Mouse (Mus musculus) frontal cortex, postnatal 14 days (tissue): Measurements from ENCODE around the gene Map4k5.

Experiments
- DNase-seq, 2 experiments: peaks; one replicate each; pipeline ENCODE4 v3.0.0; 2022; ENCODE audit warnings: low spot score in 2 of 2

The Map4k5 gene

DNA sequence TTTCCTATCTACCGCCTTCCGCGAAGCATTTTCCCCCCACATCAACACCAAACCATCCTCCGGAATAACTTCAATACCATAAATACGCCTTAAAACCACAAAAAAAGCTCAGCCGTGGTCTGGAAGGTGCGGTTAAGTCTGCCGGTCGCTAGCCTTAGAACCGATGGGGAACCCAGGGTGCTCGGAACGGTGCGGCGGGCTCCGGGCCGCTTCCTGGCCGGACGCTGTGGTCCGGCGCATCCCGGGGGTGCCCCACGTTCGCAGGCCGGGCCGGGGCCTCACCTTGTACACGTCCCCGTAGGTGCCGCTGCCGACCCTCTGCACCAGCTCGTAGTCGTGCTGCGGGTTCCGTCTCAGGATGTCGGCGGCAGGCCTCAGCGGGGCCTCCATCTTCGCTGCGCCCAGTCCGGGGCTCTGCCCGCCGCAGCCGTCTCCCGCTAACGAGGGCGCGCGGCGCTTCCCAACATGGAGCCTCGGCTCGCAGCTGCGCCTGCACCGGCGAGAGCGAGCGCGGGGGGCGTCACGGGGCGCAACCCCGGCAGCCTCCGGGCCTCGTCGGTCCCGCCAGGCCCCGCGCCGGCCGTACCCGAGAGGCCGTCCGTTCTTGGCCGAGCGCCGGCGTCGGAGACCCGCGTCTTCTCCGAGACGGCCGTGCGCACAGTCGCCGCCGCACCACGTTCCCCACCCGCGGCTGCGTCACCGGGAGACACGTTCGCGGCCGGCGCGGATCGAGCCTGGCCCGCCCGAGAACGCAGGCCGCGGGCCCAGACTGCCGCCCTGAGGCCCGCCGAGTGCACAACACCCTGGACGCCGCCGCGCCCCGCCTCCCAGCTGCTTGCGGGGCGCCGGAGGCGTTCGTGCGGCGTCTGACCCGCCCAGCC, at the start of gene Map4k5, which contains the start of gene Atl1:
Gene Map4k5 (minus strand): TSS at position 830 of the 881 bp plus-strand sequence.
Gene Atl1 (plus strand): TSS at position 244 of the 881 bp plus-strand sequence.
- peak; percentile 78 to 84 for DNase-seq

DNA sequence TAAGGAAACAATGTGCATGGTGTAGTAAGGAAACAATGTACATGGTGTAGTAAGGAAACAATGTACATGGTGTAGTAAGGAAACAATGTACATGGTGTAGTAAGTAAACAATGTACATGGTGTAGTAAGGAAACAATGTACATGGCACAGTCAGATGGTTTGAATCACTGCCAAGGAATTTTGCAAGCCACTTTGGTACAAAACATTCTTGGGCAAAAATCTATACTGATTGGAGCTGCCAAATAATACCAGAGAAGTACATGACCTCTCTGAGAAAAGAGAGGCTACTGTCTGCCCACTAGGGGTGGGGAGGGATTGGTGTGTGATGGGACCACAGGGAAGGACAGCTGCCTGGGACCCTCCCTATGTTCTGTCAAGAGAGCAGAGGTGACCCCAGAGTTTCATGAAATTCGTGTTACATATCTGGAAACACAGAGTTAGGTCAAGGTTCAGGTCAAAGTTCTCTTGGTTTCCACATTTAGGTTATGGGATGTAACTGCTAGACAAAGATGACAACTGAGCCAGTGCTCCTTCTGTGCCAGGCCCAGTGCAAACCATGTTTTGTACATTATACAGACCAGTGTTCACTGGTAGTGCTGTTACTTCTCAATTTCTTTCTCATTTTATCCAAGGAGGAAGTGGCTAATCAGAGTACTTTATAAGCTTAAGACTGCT, 48.8 kb upstream of the Map4k5 start:
- DNase-seq = no peak

DNA sequence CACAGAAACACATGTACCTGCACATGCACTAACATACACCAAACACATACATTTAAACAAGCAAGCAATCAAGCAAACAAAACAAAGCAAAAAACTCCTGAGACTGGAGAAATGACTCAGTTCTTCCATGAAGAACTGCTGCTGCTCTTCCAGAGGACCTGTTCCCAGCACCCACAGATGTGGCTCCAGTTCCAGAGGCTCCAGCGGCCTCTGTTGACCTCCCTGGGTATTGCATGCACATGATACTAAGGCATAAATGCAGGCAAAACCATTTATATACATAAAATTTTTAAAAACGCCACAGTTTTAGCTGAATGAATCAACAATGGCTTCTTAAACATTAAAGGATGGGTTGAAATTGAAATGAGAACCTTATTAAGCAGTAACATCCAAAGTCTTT, 46.3 kb upstream of the Map4k5 start:
- DNase-seq = no peak

DNA sequence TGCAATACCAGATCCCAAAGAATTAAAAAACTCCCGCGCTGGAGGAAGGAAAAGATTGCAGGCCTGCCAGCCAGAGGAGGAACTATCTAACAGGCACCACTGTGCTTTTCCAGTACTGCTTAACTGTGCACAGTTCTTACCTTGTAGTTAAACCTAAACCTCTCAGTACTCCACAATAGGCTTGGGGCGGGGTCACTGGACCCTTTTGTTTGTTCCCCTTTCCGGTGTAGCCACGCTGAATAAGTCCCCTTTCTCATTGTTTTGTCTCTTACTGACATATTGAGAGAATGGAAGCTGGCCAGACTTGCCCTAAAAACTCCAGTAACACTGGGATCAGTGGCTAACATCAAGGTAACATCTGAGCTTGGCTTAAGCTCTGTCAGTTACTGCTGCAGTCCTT, 44.7 kb upstream of the Map4k5 start:
- no peak for DNase-seq

DNA sequence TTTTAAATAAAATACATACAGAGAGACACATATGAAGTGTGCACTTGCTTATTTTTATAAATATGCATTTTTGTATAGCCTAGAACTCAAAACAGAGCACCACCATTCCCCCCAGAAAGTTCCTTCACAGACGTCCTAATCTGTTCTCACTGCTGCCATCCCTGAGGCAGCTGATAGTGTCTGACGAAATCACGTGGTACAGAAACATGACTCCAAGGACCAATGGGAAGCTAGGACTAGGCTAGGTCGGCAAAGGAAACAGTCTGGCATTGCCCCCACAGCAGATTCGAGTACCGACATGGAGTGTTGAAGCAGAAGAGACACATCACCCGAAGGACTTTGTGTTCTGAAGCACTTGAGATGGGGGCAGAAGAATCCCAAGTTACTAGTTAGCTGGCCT, 33.7 kb upstream of the Map4k5 start:
- DNase-seq = no peak

DNA sequence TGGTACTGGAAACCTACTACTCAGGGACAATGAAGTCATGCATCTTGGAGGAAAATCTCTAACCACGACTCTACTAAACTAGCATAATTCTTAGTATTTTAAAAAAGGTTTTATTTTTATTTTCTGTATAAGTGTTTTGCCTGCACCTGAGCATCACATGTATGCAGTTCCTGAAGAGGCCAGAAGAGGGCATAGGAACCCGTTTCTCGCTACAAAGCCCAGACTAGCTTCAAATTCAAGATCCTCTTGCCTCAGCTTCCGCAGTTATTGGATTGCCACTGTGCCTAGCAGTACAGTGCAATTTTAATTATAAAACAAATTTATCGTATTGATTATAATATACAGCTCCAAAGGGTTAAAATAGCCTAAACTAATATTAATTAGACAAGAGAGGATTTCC, 31.0 kb upstream of the Map4k5 start:
- DNase-seq = no peak

DNA sequence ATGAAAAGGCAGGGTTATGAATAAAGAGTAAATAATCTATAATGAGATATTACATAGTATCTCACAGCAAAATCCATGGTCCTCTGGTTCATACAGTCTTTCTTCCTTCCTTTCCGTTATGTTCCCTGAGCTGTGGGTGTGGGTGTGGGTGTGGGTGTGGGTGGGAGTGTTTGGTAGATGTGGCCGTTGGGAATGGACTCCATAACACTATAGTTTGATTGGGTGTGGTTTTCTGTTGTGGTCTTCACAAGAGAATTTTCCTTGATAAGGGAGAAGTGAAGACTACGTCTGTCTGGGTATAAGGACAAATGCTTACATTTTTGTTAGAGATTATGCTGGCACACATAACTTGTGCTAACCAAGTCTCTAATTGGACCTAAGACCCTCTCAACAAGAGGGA, 30.6 kb upstream of the Map4k5 start:
- no peak for DNase-seq

DNA sequence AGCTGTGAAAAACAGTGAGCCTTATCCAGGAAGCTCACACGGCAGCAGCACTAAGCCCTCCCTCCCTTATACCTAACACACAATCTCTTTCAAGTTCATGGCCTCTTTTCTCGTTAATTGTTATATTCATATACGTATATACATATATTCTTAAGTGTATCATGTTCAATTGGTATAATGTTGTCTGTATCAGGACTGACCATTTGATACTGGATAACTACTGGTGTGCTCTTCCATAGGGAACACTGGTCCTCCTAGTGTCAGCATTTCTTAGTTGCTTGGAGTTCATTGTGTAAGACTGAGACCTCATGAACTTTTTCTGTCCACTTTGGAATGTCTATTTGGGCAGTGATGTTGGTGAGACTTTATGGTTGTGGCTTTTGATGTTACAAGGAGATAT, 30.1 kb upstream of the Map4k5 start:
- DNase-seq = no peak

DNA sequence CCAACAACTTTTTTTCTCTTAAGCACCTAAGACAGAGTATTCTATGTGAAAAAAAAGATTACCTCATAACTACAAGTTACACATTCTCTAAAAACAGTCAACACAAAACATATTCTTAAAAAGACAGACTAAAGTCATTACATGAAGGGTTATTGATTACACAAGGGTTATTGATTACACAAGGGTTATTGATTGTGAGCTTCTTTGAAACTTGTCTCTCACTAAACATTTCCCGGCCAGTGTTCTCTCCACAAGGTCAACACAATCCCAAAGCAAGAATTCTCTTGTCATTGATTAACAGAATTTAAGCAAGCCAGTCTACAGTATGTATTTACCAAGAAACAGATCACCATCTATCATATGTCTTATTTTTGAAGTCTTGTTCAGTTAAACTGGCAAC, 29.1 kb upstream of the Map4k5 start:
- DNase-seq = no peak

DNA sequence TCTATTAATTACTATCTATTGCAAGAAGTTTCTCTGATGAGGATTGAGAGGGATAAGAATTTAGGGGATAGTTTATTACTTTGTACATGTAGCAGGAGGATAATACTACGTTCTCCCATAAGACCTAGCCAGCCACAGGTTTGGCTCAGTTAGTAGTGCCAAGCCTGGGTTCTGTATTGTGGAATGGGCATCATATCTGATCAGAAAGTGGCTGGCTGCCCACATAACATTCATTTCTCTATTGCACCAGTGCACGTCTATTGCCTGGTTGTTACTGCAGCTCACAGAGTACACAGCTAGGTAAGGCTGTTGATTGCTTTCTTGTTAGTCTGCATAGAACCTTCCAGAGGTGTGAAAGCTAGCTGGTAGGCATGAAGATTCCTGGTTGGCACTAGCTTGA, 24.9 kb upstream of the Map4k5 start:
- DNase-seq = no peak

DNA sequence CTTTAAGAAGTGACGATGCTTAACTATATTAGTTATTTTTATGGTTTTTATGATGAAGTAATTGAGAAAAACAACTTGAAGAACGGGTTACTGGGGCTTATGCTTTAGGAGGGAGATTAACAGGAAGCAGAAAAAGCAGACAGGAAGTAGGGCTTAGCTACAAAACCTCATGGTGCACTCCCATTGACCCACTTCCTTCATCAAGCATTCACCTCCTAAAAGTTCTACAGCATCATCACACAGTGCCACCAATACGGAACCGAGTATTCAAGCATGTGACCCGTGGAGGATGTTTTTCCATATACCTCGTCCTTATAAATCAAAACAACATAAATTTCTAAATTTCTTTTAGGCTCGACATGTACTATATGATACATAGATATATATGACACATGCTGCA, 19.7 kb upstream of the Map4k5 start:
- DNase-seq = no peak

DNA sequence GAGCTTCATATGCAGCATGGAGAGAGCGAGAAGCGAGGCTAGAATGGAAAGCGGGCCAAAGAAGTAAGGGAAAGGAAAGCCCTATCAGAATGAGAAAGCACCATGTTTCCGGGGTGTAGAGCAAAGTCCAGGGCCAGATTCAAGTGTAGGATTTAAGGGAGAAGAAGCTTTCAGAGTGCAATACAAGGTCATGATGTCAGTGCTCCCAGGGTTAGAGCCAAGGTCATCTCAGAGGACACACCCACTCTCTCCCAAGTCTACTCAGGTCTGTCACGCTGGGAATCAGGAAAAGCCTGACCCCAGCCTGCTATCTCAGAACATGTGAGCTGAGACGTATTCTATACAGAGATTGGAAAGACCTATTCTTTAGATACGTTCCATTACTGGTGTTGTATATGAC, 18.9 kb upstream of the Map4k5 start:
- no peak for DNase-seq

DNA sequence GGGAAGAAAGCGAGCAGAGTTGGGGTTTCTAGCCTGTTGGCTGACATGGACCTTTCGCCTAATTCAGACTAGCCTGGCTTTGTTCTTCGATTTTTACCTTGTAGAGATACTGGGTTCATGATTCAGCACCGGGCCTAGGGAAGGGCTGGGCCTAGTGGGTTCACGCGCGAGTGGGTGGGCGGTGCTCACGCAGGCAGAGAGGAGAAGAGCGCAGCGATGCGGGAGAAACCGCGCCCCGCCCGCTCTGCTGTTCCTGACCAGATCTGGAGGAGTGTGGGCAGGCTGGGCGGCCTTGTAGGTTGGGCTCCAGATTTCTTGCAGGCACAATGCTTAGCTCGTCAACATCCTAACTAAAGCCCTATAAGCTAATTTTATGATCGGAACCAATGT, 15.5 kb upstream of the Map4k5 start:
- peak; percentile 74 for DNase-seq

DNA sequence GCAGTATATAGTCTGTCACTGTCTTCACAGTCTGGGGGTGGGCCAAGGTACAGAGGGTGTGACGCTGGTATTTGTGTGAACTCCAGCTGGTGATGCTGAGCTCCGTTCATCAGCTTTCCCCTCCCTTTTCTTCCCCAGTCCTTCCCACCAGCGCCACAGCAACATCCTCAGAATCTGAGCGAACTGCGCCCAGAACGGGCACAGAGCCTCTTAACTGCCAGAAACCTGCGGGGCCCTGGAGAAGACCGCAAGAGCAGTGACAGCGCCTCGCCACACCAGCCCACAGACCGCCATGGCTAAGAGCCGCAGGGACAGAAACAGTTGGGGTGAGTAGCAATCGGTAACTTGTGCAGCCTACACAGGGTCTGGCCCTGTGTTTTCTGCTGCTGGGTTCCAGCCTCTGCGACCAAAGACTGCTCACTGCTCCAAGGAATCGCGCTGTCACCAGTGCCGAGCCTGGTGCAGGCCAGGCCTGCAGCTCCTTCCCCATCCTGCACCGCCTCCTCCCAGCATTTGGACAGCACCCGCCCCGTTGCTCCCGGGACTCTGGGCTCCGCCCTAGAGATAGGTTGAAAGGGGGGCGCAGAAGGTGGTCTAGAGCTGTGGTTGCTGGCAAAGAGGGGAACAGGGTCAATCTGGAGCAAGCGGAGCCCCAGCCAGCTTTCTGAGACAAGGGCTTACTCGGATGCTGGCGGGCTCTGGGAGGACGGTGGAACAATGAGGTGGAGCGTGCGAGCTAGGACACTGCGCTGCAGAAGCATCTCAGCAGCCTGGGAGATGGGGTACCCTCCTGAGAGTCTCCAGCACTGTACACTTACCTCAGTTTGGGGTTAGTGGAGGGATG, 14.9 kb upstream of the Map4k5 start:
- peak; percentile 71 to 72 for DNase-seq

DNA sequence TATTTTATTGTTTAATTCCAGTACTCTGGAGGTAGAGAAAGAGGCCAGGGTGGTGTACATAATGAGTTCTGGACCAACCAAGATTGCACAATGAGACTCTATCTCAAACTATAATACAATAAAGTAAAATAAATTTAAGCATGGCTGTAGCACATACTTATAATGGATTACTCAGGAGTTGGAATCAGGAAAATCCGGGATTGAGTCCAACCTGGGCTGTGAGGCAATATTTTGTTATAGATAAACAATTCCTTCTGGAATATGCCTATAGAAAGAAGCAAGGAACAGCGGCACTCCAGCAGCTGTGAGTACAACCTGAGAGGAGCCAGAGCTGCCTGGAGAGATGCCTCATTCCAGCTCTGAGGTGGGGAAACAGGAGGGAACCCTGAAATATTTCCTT, 12.0 kb upstream of the Map4k5 start:
- no peak for DNase-seq

DNA sequence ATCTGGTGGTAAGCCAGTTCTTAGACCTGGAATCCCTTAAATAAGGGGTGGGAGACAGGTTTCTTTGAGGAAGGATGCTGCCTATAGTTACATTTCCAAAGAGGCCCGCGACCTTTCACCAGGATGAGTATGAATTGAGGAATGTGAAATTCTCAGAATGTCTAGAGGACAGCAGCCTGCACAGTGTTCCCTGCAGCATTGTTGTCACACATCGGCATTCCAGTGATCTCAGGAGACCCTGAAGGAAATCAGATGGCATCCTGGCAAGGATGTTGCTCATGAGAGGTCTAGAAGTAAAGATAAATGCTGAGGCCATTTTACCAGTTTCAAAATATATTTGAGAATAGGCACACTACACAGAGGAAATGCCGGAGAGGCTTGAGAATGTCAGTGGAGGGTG, 5.1 kb upstream of the Map4k5 start:
- no peak for DNase-seq

DNA sequence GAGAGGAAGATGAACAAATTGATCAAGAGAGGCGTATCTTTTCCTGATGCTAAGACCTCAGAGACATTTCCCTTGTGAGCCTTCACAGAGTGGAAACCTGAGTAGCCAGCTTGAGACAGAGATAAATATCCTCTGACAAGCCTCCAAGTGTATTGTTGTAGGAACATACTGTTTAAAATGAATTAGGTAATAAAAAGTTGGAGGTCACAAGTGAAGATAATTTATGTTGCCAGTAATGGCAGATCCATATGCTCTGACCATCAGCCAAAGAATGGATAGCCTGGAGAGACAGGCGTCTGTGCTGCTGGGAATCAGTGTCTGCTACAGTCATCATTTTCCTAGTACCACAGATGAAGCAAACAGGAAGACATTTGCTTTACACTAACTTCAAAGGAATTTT, 2.0 kb upstream of the Map4k5 start:
- no peak for DNase-seq

DNA sequence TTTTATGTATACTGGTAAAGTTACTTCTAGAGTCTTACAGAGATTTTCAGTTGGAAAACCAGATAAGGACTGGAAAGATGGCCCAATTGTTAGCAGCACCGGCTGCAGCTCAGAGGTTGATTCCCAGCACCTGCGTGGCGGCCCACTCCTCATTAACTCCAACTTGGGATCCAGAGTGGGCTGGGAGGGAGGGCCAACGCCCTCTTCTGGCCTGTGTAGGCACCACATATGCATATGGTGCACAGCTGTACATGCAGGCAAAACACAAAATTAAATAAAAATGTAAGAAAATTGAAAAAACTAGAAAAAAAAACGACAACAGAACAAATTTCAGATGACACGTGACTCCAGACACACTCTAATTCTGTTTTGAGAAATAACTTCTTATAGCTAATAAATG, 927 bp upstream of the Map4k5 start:
- no peak for DNase-seq

DNA sequence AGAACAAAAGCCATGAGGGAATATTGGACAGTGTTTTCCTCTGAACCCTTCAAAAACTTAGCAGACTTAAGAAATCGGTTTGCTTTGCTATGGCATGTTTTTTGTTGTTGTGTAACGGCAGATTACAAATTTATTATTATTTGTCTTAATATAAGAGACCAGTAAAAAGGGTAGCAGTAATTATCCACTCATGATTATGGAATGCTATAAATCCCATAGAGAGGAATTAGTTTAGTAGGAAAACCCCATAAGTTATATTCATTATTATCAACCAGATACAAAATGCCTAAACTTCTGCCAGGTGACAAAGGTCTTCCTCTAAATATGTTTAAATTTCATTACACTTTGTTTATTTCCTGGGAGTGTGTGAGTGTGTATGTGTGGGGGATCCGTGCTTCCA, 1.3 kb downstream of the Map4k5 start:
- DNase-seq = no peak

DNA sequence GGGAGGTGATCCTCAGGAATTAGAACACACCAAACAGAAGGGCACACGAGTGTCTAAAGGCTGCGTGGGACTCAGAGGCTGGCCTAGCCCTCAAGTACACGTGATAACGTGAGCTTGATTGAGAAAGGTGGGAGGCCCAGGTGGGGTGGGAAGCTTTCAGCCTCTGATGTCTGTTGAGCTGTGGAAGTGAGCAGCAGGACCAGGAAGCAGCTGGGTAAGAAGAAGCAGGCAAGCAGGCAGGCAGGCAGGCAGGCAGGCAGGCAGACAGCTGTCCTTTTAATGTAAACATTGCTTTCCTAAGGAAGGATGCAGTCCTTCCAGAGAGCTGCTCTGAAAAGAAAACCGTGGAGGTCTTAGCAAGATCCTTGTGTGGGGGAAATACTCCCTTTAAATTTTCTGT, 2.5 kb downstream of the Map4k5 start:
- no peak for DNase-seq

DNA sequence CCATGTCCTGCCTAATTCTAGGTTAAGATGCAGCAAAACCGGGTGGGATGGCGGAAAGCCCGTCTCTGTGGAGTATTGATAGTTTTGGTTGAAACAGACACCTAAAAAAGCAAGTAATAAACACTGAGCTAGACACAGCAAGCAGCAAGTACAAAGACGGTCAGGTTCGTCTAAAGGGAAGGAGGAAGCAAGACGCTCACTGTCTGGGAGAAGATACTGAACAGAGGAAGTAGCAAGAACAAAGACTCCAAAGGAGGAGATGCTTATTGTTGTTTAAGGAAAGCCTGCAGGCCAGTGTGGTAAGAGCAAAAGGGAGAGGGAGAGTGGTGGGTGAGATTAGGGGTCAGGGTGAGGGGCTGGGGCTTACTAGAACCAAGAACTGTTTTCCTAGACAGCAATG, 2.9 kb downstream of the Map4k5 start:
- no peak for DNase-seq

DNA sequence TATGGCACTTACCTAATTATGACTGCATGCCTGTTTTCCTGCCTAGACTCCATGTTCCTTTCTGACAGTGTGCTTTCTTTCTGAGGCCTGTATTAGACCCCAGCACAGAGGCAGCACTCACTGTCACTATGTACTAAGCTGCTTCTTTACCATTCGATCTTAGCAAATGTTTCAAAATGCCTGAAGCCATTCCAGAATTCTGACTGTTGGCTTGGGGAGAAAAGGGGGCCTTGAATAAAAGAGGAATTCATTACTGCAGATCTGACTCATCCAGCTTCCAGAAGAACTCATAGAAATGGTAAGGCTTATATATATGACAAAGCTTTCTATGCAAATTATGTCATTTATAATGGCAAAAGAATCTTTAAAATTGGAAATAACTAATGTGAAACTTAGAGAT, 4.7 kb downstream of the Map4k5 start:
- DNase-seq = no peak
